Mouse (Mus musculus) adrenal gland, adult 2 months (tissue): ENCODE data around the gene Xrcc5. TPM values are rescaled to one million over a fixed set of nuclear protein-coding genes. Genes with fewer than 3 reads are reported as not detected.

Experiments used
- DNase-seq: peaks from one replicate; pipeline ENCODE4 v3.0.0; 2021
- polyA plus RNA-seq: library from polyadenylated mRNA; depleted of rRNA; stranded (reverse); fragments of >200 nt; gene quantifications from 2 replicates; pipeline ENCODE4 v1.2.3, GENCODE M21; 2012
- total RNA-seq, 2 experiments: library from RNA; stranded (reverse); gene quantifications; 2 replicates each; pipeline ENCODE4 v1.2.3; 2021

Gene Xrcc5
- total and polyA plus RNA-seq, 3 experiments, result 0.63 to 13.3 (median 7.4) TPM

DNA sequence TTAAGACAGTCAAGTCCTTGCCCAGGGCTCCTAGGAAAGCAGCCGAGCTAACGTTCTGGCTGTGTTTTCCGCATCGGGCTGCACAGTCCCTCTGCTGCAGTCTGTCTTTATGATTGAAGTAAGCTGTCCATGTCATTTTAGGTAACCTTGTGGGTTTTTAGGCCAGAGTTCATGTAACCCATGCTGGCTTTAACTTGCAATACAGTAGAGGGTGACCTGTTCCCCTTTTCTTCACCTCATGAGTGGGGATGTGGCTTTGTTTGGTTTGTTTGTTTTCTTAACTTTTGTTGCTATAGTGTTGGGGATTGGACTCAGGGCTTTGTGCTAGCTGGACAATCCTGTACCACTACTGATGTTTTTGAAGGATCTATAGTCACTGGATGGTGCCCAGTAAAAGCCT lies 83.2 kb downstream of the Xrcc5 start:
- no peak for DNase-seq

DNA sequence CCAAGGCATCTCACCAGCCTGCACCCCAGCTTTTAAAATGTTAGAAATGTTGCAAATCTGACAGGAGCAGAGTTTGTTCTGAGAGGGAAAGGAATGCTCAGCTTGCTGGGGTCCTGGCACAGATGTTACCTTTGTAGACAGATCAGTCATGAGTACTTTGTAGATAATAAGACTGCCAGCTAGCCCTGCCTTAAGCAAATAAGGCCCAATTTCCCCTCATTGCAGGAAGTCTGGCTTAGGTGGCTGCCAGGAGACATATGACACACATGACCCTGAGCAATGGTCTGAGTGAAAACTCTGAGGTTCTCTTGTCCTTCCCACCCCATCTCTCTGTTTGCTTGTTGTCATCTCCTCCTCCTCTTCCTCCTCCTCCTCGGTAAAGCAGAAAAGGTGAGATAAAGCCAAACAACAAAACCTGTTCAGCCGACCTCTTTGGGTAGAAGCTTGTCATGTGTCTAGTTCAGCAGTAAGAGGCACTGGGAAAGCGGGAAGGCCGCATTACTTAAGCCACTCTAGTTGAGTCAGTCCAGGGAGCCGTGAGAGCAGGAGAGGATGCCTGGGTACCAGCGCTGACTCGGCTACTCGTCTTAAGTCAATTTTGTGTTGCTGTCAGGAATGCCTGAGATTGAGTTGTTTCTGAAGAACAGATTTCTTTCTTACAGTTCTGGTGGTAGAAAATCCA lies 92.6 kb downstream of the Xrcc5 start:
- no peak for DNase-seq

- no peak for DNase-seq
Observed at GRCm38 (mm10) chr1:72400616-72401015, 93.4 kb downstream of the Xrcc5 start.

GRCm38 (mm10) chr1:72401331-72402069 lies 94.3 kb downstream of the Xrcc5 start:
- no peak for DNase-seq

DNA sequence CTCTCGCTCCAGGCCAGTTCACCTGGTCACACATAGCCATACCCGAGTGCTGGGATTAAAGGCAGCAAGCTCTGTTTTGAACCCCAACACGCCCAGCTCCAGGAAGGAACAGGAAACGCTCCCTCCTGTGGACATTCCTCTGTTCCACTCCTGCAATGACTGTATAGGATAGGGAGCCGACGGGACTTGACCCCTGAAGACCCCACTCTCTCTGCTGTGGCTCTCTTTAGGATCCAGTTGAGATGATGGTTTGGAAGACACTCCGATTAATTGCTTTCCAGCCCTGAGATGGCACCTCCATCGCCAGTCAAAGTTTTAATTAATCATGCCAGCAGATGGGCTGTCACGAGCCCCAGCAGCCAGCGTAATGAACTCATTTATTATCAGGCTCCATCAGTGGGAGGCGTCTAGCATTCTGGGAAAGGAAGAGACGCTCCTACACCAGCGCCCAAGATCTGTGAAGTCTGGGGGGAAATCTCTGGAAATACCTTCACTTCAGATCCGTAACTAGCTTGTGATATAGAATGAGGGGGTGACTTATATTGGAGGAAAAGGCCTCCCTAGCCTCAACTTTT lies 99.4 kb downstream of the Xrcc5 start:
- no peak for DNase-seq

DNA sequence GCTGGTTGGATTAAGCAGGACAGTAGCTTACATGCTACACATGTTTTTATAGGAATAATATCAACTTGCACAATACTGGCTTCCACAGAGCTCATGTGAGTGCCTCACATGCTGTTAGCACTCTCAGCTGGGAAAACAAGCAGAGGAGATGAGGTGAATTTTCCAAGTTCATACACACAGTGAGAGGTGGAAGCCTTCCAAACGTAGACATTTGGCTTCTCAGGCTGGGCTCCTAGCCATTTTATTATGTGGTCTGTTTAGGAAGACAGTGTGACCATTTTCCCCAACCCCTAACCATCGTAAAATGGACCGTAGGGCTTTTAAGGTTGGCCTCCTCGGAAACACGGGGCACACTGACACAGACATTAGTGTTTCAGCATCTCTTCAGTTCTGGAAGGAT lies 102.7 kb downstream of the Xrcc5 start:
- no peak for DNase-seq

DNA sequence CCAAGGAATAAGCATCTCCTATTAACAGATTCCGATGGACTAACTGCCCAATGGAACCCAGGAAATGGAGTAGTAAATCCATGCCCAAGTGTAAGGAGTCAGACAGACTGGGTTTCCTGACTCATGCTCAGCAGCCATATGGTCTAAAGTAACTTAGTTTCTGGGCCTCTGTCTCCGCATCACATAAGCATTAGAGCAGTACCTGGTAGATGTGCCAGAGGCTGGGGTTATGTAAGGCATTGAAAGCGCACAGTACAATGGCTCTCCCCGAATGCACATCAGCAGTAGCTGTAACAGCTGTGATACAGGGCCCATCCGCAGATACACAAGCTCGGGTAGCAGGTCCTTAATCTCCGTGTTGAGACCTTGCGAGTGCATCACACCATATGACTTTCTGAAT lies 103.9 kb downstream of the Xrcc5 start:
- no peak for DNase-seq

DNA sequence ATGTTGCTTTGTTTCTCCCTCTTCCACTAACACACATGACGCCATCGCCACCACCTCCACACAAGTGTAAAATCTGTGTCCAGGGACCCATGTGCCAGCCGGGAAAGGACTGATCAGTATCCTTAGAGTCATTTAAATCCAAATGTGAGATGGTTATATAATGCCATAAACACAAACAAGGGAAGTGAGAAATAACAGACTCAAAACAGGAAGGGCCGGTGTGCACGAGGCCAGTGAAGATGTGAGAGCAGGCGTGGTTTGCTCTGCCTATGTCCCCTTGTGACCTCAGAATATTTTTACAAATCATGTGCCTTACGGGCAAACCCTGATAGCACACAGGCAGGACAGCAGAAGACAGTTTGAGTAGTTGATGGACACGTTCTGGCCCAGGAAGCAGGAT lies 106.0 kb downstream of the Xrcc5 start:
- DNase-seq, result no peak

- DNase-seq, result no peak
Observed at GRCm38 (mm10) chr1:72414133-72414532, 106.9 kb downstream of the Xrcc5 start.

- no peak for DNase-seq
Observed at GRCm38 (mm10) chr1:72414561-72415253, 107.5 kb downstream of the Xrcc5 start.

DNA sequence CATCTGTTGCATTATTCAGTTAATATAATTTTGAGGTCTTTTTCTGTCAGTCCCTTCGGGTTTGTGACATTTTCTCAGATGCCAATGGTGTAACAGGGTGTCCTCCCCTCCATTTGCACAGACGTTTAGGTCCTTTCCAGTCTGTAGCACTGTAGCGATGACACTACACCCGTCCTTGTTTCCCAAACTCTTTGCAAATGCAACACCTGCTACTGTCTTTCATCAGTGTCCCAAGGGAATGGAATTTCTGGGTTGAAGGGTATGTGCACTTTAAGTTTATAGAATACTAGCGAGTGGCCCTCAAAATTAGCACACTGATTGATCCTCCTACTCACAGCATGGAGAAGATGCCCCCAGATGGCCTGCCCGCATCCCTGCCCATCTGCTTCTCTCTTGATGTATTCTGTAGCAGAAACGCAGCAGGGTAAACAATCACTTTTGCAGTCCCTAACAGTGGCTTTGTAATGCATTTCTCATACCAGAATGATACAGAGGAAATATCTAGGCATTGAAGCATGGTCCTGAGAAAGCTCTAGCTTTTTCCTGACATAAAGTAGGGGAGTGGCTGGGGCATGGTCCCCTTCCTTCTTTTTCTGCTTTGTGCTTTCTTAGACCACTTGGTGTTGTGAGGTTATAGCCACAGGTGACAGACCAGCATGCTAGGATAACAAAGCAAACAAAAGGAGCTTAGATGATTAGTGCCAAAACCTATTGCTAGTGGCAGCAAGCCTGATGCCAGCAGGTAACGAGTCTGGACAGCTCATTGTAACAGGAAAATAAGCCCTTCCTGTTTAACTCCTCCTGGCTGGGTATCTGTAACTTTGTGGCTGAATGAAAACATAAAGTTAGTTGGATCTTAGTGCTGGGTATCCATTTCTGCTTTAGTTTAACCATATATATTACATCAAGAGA lies 111.8 kb downstream of the Xrcc5 start:
- DNase-seq, result no peak

DNA sequence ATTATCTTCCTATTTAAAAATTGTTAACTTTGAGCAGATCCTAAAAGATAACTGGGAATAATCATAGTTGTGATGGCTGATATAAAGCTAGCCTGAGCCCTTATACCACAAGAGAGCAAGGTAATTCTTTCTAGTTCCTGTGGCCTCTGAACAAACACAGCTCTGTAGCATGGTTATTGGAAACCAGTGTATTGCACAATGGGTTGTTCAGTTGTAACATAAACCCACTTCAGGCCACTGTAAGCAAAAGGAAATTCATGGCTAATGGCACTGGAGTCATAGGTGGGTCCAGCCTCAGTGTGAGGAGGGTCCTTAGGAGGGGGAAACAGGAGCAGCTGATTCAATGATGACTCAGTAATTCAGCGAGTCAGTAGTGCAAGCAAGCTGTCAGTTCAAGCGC lies 113.0 kb downstream of the Xrcc5 start:
- no peak for DNase-seq

DNA sequence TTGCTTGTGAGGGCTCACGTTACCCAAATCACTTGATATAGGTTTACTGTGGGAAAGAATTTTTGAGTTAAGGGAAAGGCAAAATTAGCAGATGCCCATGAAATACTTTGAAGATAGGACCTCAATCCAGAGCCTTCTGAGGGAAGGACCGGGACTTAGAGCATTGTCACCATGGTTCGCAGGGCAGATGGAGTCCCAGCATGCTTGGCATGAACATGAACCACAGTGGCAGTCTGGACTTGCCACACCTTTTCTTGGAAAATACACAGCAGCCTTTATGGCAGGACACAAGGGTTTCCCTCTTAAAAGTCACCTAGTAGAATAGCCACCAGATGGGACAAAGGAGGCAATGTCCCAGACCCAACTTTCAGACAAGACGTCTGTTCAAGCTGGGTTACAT lies 114.9 kb downstream of the Xrcc5 start:
- DNase-seq, result no peak

- no peak for DNase-seq
Observed at GRCm38 (mm10) chr1:72426456-72426855, 119.2 kb downstream of the Xrcc5 start.

- DNase-seq, result no peak
Observed at GRCm38 (mm10) chr1:72428526-72428925, 121.3 kb downstream of the Xrcc5 start.

DNA sequence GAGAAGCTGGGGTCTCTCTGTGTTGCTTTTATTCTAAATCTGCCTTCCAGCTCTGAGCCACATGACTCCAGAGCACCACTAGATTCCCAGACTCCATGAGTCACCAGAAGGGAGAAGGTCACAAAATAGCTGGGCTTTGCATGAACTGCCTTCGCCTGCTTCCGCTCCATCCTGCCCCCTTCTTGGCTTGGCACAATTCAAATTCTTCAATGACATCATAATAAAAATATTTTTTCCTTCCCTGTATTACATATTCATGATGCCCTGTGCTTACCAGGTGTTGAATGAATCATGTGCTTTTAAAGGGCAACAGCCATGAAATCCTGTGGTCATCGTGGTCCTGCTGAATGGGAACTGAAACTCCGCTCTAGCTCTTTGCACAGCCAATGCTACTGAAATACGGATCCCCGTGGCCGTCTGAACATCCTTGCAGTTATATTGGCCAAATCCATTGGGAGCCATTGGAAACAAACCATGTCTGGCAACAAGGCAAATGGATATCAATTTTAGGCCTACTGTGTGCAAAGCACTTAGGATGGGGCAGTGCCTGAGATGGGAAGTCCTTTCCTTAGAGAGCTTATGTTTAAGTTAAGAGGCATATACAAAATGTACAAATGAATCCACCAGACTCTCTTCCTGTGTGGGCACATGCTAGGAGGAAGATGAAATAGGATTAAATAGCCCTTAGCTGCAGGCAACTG lies 122.0 kb downstream of the Xrcc5 start:
- peak; percentile 31 for DNase-seq

GRCm38 (mm10) chr1:72432579-72432978 lies 125.4 kb downstream of the Xrcc5 start:
- no peak for DNase-seq

- no peak for DNase-seq
Observed at GRCm38 (mm10) chr1:72434510-72434909, 127.3 kb downstream of the Xrcc5 start.

DNA sequence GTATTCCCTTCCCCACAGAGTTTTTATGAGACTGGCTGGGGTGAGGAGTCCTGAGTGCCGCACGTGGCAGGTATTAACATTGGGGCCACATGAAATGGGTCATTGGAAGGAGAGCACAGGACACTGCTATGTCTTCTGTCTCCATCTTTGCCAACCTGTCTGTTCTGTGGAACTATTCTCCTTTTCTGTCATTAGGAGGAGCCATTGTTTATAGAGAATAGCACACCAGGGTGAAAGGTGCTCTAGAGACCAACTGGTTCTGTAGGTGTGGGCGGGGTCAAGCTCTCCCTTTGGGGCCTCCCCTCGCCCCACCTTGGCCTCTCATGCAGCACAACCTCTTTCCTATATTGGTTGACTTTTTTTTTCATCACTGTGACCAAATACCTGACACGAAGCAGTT lies 129.7 kb downstream of the Xrcc5 start:
- DNase-seq, result no peak

DNA sequence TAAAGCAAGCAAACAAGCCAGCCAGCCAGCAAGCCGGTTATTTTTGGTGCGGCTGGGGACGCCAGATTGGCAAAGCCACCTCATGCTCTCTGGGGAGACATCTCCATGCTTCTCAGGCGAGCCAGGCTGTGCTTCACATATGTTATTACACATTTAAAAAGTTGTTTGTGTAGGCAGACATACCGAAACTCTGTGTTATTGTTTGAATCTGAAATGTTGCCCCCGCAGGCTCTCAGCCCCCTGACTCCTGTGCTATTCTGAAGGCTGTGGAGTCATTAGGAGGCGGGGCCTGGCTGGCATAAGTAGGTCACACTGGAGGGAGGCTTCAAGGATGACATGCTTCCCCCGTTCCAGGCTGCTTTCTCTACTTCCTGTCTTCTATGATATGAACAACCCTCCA lies 131.9 kb downstream of the Xrcc5 start:
- peak; percentile 42 for DNase-seq

- no peak for DNase-seq
Observed at GRCm38 (mm10) chr1:72442747-72443146, 135.5 kb downstream of the Xrcc5 start.
